Mouse (Mus musculus) lung, adult 2 months (tissue): ENCODE measurements at regions not wholly inside any gene's neighbourhood (a gene's known extent, or its start where the extent isn't known, plus 50 kb on each side); places are given as distances from the start of the nearest gene placed in this dataset.

Experiments
- CTCF ChIP-seq: fragments of 200-500 bp; IDR thresholded peaks from 2 replicates; pipeline ENCODE4 v1.5.1; 2011; ENCODE audit warnings: mild to moderate bottlenecking, low read length, control low read depth; ENCODE audit not compliant: insufficient read depth
- POLR2A ChIP-seq: fragments of 200-500 bp; IDR thresholded peaks from 2 replicates; pipeline ENCODE4 v1.6.1; 2011; ENCODE audit warnings: low read depth, mild to moderate bottlenecking, control low read depth, low read length, borderline replicate concordance; ENCODE audit errors: extremely low read depth

GRCm38 (mm10) chr16:74743512-74743911 lies 331.9 kb upstream of the Robo2 start:
- TF ChIP-seq POLR2A (no peak), CTCF (no peak)
